Mouse (Mus musculus) erythroid progenitor cell, adult 5-6 weeks (primary cell): ENCODE results near the gene Cd37. TPM values are rescaled to one million over a fixed set of nuclear protein-coding genes. Genes with fewer than 3 reads are reported as not detected.
"Not testable (repeated sequence)": the region's sequence is repeated elsewhere in the genome, so short reads cannot be mapped to it uniquely, and the experiment has no call there.

Source experiments
- ATAC-seq: replicated peaks from 2 replicates; pipeline ENCODE4 v1.8.0; 2016; ENCODE audit warnings: moderate number of reproducible peaks, mild to moderate bottlenecking, moderate TSS enrichment, inconsistent platforms; ENCODE audit not compliant: poor library complexity, low FRiP score, severe bottlenecking
- total RNA-seq, 2 experiments: library from RNA; stranded (forward) in 1 of 2; stranded (reverse) in 1 of 2; fragments of 150-400 nt in 1 of 2; fragments of 186-747, 209-891 nt in 1 of 2; gene quantifications; 2 replicates each; pipeline versions ENCODE4 v1.2.3 to v1.2.4; 2015 to 2017; ENCODE audit warnings: low replicate concordance in 2 of 2

Cd37 gene
- total RNA-seq (2015; ENCODE audit: low replicate concordance) (82.2 and 86.1 TPM in 2 replicates), total RNA-seq (2017; ENCODE audit: low replicate concordance) (21.1 and 54.8 TPM in 2 replicates)

- peak; percentile 83 for ATAC-seq
Observed at GRCm38 (mm10) chr7:45238723-45239496, at the start of gene Cd37. Gene Cd37 (minus strand): TSS chr7:45239115.

- ATAC-seq = no peak
Observed at GRCm38 (mm10) chr7:45286486-45286885, 47.6 kb upstream of the Cd37 start.

- ATAC-seq = no peak
Observed at GRCm38 (mm10) chr7:45277136-45277760, 38.3 kb upstream of the Cd37 start, which contains the start of gene Slc6a21. Gene Slc6a21 (plus strand): TSS chr7:45277513.

- ATAC-seq = no peak
Observed at GRCm38 (mm10) chr7:45273672-45274071, 34.8 kb upstream of the Cd37 start.

- no peak for ATAC-seq
Observed at GRCm38 (mm10) chr7:45272786-45273412, 34.0 kb upstream of the Cd37 start.

GRCm38 (mm10) chr7:45265518-45265917 is 26.6 kb upstream of the Cd37 start:
- no peak for ATAC-seq

GRCm38 (mm10) chr7:45264348-45264747 is 25.4 kb upstream of the Cd37 start:
- no peak for ATAC-seq

- ATAC-seq = no peak
Observed at GRCm38 (mm10) chr7:45263006-45263607, 24.2 kb upstream of the Cd37 start.

GRCm38 (mm10) chr7:45262266-45262665 is 23.4 kb upstream of the Cd37 start:
- no peak for ATAC-seq

GRCm38 (mm10) chr7:45259281-45259680 is 20.4 kb upstream of the Cd37 start:
- ATAC-seq = no peak

- ATAC-seq = no peak
Observed at GRCm38 (mm10) chr7:45257063-45257840, 18.3 kb upstream of the Cd37 start.

GRCm38 (mm10) chr7:45255822-45256221 is 16.9 kb upstream of the Cd37 start:
- ATAC-seq = not testable (repeated sequence)

GRCm38 (mm10) chr7:45253806-45254205 is 14.9 kb upstream of the Cd37 start:
- no peak for ATAC-seq

- ATAC-seq = no peak
Observed at GRCm38 (mm10) chr7:45247666-45248065, 8.8 kb upstream of the Cd37 start.

- no peak for ATAC-seq
Observed at GRCm38 (mm10) chr7:45241389-45241749, 2.5 kb upstream of the Cd37 start.

- no peak for ATAC-seq
Observed at GRCm38 (mm10) chr7:45240633-45241388, 1.9 kb upstream of the Cd37 start, which contains the start of gene Slc6a16. Gene Slc6a16 (plus strand): TSS chr7:45241085.

GRCm38 (mm10) chr7:45240109-45240508 is 1.2 kb upstream of the Cd37 start:
- no peak for ATAC-seq

GRCm38 (mm10) chr7:45237747-45238699 is 892 bp downstream of the Cd37 start:
- peak; percentile 15; the same call in 1 of the 2 replicates for ATAC-seq
